Mouse (Mus musculus) kidney, embryonic 16.5 days (tissue): ENCODE data around the gene Gramd2. TPM values are rescaled to one million over a fixed set of nuclear protein-coding genes. Genes with fewer than 3 reads are reported as not detected.

Experiments
- ATAC-seq: fragments of 200-750 bp; cut with Nextera tagmentation; 2 replicates; pipeline ENCODE4 v1.8.0; 2017; ENCODE audit warnings: moderate TSS enrichment; ENCODE audit not compliant: low FRiP score, low TSS enrichment
- H3K27ac ChIP-seq: fragments of 300-500 bp; sonication (generic); 2 replicates; pipeline ENCODE4 v1.5.1; 2014; ENCODE audit warnings: low read length
- H3K27me3 ChIP-seq: fragments of 300-500 bp; sonication (generic); 2 replicates; pipeline ENCODE4 v1.6.1; 2014; ENCODE audit warnings: low read length, control low read depth, mixed read lengths; ENCODE audit not compliant: insufficient read depth
- H3K36me3 ChIP-seq: fragments of 300-500 bp; sonication (generic); 2 replicates; pipeline ENCODE4 v1.6.1; 2014; ENCODE audit warnings: low read length, control low read depth, mixed read lengths; ENCODE audit not compliant: insufficient read depth
- H3K4me1 ChIP-seq: fragments of 300-500 bp; sonication (generic); 2 replicates; pipeline ENCODE4 v1.6.1; 2014; ENCODE audit warnings: low read length, control low read depth, mixed read lengths; ENCODE audit not compliant: insufficient read depth
- H3K4me2 ChIP-seq: fragments of 300-500 bp; sonication (generic); replicated peaks from 2 replicates; pipeline ENCODE4 v1.6.1; 2014; ENCODE audit warnings: low read depth, low read length
- H3K4me3 ChIP-seq: fragments of 300-500 bp; sonication (generic); 2 replicates; pipeline ENCODE4 v1.5.1; 2014; ENCODE audit warnings: mild to moderate bottlenecking, low read length
- H3K9ac ChIP-seq: fragments of 300-500 bp; sonication (generic); replicated peaks from 2 replicates; pipeline ENCODE4 v1.6.1; 2014; ENCODE audit warnings: low read length
- H3K9me3 ChIP-seq: fragments of 300-500 bp; sonication (generic); 2 replicates; pipeline ENCODE4 v1.6.1; 2016; ENCODE audit warnings: low read length, control low read depth
- WGBS: fragments of 180-500 bp; shearing (Covaris S2); extraction: QIAGEN DNeasy Blood & Tissue Kit; methylation state at CpG from one replicate; pipeline ENCODE4 v1.1.7; 2014; 5-methylcytosine and 5-hydroxymethylcytosine counted together
- polyA plus RNA-seq: library from polyadenylated mRNA; unstranded; fragments of >200 nt; fragmentation: Nextera tagmentation; extraction: Ambion mirVana; gene quantifications from 2 replicates; pipeline ENCODE4 v1.2.1, GENCODE M21; 2015

Gene Gramd2
- polyA plus RNA-seq, 1 experiment from 2014 or later = 1.4 TPM

DNA sequence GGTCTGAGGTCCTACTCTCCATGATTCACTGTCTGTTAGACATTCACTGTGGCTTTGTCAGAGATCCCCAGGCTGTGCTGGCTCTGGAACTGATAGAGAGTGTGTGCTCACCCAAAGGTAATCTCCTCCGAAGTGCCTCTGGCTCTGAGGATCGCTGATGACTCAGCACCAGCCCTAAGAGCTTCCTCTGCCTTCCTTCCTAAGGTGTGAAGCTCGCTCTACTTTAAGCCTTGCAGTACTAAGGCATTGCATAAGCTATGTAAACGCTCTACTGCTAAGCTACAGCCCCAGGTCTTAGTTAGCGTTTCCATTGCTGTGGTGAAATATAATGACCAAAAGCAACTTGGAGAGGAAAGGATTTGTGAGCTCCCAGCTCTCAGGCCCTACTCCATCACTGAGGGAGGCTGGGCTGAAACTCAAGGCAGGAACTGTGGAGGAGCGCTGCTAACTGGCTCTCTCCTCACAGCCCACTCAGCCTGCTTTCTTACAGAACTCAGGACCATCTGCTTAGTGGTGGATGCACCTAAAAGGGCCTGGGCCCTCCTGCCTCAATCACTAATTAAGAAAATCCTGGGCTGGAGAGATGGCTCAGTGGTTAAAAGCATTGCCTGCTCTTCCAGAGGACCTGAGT lies 7.6 kb downstream of the Gramd2 start:
- no peaks in the 10 kb centered on the region for H3K9me3 ChIP-seq
- H3K4me2 ChIP-seq = no peak overlapping the region
- no peaks in the 10 kb centered on the region for H3K27me3 ChIP-seq
- peaks cover 12% of the 10 kb centered on the region for H3K4me1 ChIP-seq
- no peaks in the 10 kb centered on the region for H3K36me3 ChIP-seq
- H3K9ac ChIP-seq = no peak overlapping the region
- no peak overlapping the region for H3K4me3 ChIP-seq
- WGBS = 41% methylated on average over 6 of the region's 6 CpGs
- no peak overlapping the region for H3K27ac ChIP-seq
- ATAC-seq = no peak

DNA sequence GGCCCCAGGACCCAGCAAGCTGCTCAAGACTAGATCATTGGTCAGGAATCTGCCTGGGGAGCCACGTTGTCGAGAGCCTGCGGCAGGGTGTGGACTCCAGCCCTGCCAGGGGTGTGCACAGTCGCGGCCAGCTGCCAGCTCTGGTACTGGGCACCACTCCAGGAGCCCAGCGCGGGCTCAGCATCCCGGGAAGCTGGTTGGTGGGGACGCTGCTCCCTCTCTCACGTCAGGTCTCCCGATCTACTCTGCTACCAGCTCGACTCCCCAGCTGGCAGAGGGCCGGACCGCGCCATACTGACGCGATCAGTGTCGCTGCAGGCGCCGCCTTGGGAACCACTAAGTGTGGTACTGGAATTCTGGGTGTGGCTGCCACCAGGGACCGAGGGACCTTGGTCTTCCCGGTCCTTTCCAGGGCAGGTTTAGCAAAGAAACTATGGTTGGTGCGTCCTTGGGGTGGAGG lies 11.7 kb downstream of the Gramd2 start:
- Histone ChIP-seq H3K27ac (no peak overlapping the region), H3K9ac (peak overlapping the region; percentile 54; the same call in 1 of the 2 replicates)
- 3% methylated on average over 23 of the region's 23 CpGs for WGBS

DNA sequence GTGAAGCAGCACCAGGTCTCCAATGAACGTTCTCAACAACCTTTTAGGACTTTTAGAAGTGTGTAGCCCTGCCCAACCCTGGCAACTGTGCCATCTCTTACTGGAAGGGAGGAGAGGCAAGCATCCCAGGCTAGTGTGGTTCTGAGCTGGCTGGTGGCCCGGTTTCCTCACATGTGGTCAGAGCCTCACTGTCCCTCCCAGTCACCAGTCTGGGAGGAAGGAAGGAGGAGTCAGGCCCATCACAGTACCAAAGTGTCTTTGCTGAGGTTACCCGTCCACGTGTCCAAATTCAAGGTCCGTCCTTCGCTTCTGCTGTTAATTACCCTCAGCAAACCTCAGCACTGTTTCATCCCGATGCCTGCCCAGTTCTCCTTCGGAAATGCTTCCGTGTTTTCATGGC lies 12.2 kb downstream of the Gramd2 start:
- no peaks in the 10 kb centered on the region for H3K36me3 ChIP-seq
- 34% methylated on average over 9 of the region's 9 CpGs for WGBS
- H3K4me1 ChIP-seq = peaks cover 19% of the 10 kb centered on the region
- peak overlapping the region; percentile 63 for H3K4me2 ChIP-seq
- no peak overlapping the region for H3K27ac ChIP-seq
- H3K9ac ChIP-seq = peak overlapping the region; percentile 54; the same call in 1 of the 2 replicates
- H3K27me3 ChIP-seq = no peaks in the 10 kb centered on the region
- no peaks in the 10 kb centered on the region for H3K9me3 ChIP-seq
- H3K4me3 ChIP-seq = peak overlapping the region; percentile 42
- ATAC-seq = peak; percentile 58; the same call in 1 of the 2 replicates

More for the DNA sequence above, 11.7 kb downstream of the Gramd2 start:
- Histone ChIP-seq H3K36me3 (no peaks in the 10 kb centered on the region), H3K4me3 (peak overlapping the region; percentile 42), H3K27me3 (no peaks in the 10 kb centered on the region), H3K9me3 (no peaks in the 10 kb centered on the region), H3K4me2 (peak overlapping the region; percentile 63), H3K4me1 (peaks cover 19% of the 10 kb centered on the region)
- ATAC-seq = peak; percentile 69

DNA sequence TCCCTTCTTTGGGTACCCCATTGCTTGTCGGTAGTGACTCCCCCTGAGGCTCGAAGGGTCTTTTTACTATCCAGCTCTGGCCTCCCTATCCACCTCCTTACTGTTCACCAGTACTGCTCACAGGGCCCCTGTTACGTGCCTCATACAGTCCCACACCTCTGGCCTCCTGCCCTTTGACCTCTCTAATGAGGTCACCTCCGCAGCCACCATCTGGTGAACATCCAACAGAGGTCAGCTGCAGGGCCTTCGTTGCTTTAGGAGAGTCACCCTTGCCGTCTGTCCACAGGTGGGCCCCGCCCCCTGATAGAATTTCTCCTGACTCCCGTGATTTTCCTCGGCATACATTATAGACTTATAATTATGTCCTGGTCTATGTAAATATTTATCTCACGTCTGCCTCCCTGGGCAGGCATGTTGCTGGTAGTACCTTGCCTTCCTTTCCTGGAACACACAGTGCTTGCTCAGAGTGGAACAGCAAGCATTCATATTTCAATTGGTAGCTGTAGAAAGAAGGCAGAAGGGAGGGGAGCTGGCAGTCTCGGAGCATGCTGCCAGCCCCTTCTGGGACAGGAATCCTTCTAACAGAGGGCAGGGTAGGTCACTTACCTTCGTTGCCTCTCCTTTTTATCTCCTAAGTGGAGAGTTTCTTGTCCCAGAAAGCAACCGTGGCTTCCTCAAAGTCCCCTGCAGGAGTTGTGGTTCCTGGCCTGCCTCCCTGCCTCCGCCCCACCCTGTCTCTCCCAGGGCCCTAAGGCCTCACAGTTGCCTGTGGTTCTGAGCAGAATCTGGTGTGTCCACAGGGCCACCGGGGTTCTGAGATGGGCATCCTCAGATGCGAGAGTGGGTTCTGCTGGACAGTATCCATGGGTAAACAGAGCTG lies 14.9 kb downstream of the Gramd2 start:
- Histone ChIP-seq H3K4me3 (no peak overlapping the region), H3K27me3 (no peaks in the 10 kb centered on the region), H3K27ac (no peak overlapping the region), H3K4me1 (peaks cover 19% of the 10 kb centered on the region), H3K4me2 (no peak overlapping the region), H3K9ac (no peak overlapping the region), H3K36me3 (no peaks in the 10 kb centered on the region), H3K9me3 (no peaks in the 10 kb centered on the region)
- 34% methylated on average over 16 of the region's 16 CpGs for WGBS
- ATAC-seq = no peak

DNA sequence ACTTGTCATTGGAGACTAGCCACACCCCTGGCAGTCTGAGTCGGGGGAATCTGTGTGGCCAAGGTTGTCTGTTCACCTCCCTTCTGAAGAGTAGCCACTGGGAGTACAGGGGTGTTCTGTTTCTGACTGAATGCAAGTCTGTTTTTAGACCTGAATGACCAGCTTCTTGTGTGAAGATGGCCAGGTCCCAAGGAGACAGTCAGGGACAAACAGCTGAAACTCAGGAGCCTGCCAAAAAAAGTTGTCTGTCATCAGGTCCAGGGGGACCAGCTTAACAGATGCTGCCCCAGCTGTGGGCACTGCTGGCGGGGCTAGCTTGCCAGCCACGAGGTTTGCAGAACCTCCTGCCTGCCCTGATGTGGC lies 15.5 kb downstream of the Gramd2 start:
- Histone ChIP-seq H3K9me3 (no peaks in the 10 kb centered on the region), H3K9ac (no peak overlapping the region), H3K27me3 (no peaks in the 10 kb centered on the region), H3K4me1 (peaks cover 19% of the 10 kb centered on the region), H3K27ac (no peak overlapping the region), H3K4me3 (no peak overlapping the region), H3K4me2 (no peak overlapping the region), H3K36me3 (no peaks in the 10 kb centered on the region)
- ATAC-seq = no peak
- WGBS = 36% methylated on average over 3 of the region's 3 CpGs

DNA sequence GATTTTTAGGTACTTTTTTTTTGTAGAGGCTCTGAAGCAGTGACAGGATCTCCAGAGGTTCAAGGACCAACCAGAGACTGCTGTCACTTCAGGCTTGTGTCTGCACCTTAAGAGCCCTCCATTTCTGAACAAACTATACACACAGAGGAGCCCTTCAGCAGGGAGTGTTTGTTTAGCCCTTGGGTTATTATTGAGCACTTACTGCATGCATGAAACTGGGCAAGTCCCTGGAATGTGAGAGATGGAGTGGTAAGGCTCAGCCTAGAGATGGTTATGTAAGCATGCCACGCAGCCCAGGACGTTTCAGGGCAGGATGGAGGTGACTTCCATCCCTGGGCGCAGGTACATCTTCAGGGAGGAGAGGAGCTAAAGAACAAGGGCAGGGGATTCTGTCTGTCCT lies 16.4 kb downstream of the Gramd2 start:
- no peaks in the 10 kb centered on the region for H3K27me3 ChIP-seq
- H3K27ac ChIP-seq = no peak overlapping the region
- H3K9me3 ChIP-seq = no peaks in the 10 kb centered on the region
- no peak overlapping the region for H3K9ac ChIP-seq
- no peak overlapping the region for H3K4me3 ChIP-seq
- WGBS = 79% methylated on average over 3 of the region's 3 CpGs
- no peak overlapping the region for H3K4me2 ChIP-seq
- H3K4me1 ChIP-seq = peaks cover 18% of the 10 kb centered on the region
- ATAC-seq = no peak
- H3K36me3 ChIP-seq = no peaks in the 10 kb centered on the region

DNA sequence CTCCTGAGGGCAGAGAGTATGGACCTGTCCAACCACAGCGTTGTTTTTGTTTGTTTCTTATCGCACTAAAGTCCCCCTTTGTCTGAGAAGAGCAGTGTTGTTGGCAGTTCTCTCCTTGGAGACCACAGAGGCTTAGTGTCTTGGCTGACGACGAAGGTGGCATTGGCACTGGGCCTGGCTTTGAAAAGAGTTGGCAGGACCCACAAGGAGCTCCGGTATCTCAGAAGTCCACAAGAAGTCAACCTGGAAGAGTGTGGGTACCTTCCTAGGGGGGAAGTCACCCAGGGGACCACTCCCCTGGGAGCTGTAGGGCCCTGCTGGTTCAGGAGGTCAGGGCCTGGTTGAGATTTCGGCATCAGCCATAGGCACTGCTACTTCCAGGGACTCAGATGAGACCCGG lies 21.1 kb downstream of the Gramd2 start:
- Histone ChIP-seq H3K4me1 (no peaks in the 10 kb centered on the region), H3K27ac (no peak overlapping the region), H3K4me3 (no peak overlapping the region), H3K27me3 (no peaks in the 10 kb centered on the region), H3K36me3 (no peaks in the 10 kb centered on the region), H3K4me2 (no peak overlapping the region), H3K9ac (no peak overlapping the region), H3K9me3 (no peaks in the 10 kb centered on the region)
- 84% methylated on average over 7 of the region's 7 CpGs for WGBS
- no peak for ATAC-seq

DNA sequence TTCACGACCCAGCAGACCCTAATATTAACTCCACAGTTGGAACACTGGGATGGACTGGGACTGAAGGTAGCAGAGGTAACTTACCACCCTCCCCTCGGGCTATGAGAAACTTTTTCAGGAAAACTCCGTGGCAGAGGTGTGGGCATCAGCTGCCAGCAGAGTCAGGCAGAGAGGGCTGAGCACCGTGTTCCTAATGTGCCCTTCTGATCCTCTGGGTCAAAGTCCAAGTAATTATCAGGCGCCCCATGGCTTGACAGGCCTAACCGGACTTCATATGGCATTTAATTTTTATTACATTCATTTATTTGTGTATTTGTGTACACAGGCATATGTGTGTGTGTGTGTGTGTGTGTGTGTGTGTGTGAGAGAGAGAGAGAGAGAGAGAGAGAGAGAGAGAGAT lies 23.2 kb downstream of the Gramd2 start:
- no peak for ATAC-seq
- Histone ChIP-seq H3K9ac (no peak overlapping the region), H3K4me1 (no peaks in the 10 kb centered on the region), H3K4me2 (no peak overlapping the region), H3K4me3 (no peak overlapping the region), H3K27me3 (no peaks in the 10 kb centered on the region), H3K36me3 (no peaks in the 10 kb centered on the region), H3K9me3 (no peaks in the 10 kb centered on the region), H3K27ac (no peak overlapping the region)
- 62% methylated on average over 6 of the region's 6 CpGs for WGBS

DNA sequence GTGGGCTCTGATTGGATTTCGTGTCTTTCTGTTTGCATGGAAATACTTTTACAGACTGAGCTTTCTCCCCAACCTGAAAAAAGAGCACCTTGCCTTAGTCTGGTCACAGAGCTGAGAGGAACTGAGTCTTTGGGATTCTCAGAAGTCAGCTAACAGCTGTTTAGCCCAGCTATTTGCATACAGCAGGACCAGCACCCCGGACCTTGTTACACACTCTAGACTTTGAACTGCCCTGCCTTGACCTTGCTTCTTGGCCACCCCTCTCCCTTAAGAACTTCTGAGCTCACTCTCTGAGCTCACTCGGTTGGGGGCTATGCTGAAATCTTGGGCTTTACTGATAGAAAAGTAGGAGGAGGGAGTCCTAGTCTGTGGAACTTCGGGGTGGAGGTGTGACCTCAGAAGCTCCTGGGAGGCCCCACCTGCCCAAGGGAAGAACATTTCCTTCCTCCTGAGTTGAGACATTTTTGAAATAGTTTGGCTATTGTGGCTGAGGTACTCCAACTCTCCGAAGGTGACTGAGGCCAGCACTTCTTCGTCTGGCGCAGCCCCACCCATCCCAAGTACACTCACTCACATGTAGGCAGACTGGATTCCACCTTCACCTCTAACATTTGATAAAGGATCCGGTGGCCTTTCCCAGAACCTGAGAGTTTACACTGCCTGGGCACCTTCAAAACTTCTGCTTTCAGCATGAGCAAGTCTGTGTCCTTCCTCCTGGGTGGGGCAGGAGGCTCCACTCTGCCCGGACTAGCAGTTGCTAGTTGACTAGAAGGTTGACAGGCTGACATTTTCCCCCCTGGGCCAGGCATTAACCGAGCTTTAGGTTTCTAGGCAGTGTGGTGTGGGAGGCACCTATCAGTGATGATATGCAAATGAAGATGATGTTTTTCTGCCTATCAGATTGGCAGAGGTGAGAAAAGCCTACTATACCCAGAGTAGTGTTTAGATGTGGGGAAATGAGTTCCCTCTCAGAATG lies 27.2 kb downstream of the Gramd2 start:
- H3K4me1 ChIP-seq = no peaks in the 10 kb centered on the region
- H3K36me3 ChIP-seq = no peaks in the 10 kb centered on the region
- 50% methylated on average over 10 of the region's 10 CpGs for WGBS
- no peaks in the 10 kb centered on the region for H3K9me3 ChIP-seq
- H3K27ac ChIP-seq = no peak overlapping the region
- H3K4me3 ChIP-seq = no peak overlapping the region
- H3K9ac ChIP-seq = no peak overlapping the region
- H3K27me3 ChIP-seq = no peaks in the 10 kb centered on the region
- H3K4me2 ChIP-seq = no peak overlapping the region
- ATAC-seq = no peak
